Mouse (Mus musculus): ENCODE results near the gene Ttyh3. TPM values are rescaled to one million over a fixed set of nuclear protein-coding genes. Genes with fewer than 3 reads are reported as not detected.

The Ttyh3 gene
- total RNA-seq (2023): 10 to 100 TPM; 79.2 to 88.7 TPM

DNA sequence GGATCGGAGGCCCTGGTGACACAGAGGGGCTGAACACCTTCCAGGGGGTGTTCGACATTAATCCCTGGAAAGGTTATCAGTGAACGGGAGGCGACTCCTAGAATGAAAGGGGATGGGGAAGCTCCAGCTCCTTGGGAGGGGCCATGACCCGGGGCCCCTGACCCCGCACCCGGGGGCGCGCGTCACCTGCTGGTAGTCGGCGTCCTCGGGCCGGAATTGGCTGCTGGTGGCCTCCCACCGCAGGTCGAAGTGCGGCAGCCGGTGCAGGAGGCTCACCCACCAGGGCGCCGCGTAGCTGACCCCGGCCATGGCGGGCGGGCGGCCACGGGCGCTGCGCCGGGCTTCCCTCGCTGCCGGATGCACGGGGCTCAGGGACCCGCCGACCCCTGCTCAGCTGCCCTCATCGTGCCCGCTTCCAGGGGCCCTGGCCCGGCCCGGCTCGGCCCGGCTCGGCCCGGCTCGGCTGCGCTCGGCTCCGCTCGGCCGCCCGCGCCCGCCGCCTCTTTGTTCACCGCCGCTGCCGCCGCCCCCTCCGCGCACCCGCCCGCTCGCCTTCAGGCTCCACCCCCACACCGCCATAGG is at the start of gene Ttyh3:
Gene Ttyh3, minus strand, starts transcription at position 513 of the 582 bp plus-strand sequence.

DNA sequence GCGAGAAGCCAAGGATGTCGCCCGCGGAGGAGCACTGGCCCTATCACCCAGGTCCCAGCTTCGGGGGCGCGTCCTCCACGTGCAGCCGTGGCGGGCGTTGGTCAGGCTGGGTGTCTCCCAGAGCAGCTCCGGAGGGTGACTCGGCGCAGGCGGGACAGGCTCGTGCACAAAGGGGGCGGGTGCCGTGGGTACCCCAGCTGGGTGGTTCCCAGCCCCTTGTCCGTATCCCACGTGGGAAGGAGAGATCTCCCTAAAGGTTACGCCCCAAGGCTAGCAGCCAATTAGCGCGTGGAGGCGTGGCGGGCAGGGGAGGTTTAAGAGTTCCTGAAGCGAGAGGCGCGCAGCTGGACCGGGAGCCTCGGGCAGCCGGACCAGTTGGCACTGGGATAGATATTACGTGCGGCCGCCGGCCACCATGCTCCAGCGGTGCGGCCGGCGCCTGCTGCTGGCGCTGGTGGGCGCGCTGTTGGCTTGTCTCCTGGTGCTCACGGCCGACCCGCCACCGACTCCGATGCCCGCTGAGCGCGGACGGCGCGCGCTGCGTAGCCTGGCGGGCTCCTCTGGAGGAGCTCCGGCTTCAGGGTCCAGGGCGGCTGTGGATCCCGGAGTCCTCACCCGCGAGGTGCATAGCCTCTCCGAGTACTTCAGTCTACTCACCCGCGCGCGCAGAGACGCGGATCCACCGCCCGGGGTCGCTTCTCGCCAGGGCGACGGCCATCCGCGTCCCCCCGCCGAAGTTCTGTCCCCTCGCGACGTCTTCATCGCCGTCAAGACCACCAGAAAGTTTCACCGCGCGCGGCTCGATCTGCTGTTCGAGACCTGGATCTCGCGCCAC is 41.6 kb downstream of the Ttyh3 start, which contains the start of gene Lfng:
Gene Lfng, plus strand, starts transcription at position 320 of the 835 bp plus-strand sequence.

Other genes with a start within 250 kb of the Ttyh3 start
- 100 to 1,000 TPM; 129 to 131 TPM for gene Eif3b, start 229.7 kb downstream of the Ttyh3 start, total RNA-seq (2023)
- gene Gm4869, start 203.4 kb downstream of the Ttyh3 start, total RNA-seq (2023): not detected
- 10 to 100 TPM; 14.2 to 14.7 TPM for gene Chst12, start 143.5 kb downstream of the Ttyh3 start, total RNA-seq (2023)
- gene Grifin, start 84.0 kb downstream of the Ttyh3 start, total RNA-seq (2023): 1 to 10 TPM; 1.7 TPM
- gene Lfng, start 41.7 kb downstream of the Ttyh3 start, total RNA-seq (2023): 100 to 1,000 TPM; 202 to 249 TPM
- 10 to 100 TPM; 59.4 to 59.6 TPM for gene Iqce, start 53.3 kb upstream of the Ttyh3 start, total RNA-seq (2023)
- gene Brat1, start 56.0 kb upstream of the Ttyh3 start, total RNA-seq (2023): 10 to 100 TPM; 26.6 to 27.8 TPM
- 1 to 10 TPM; 4.1 to 4.8 TPM for gene Amz1, start 75.1 kb upstream of the Ttyh3 start, total RNA-seq (2023)
- gene Gna12, start 181.4 kb upstream of the Ttyh3 start, total RNA-seq (2023): 10 to 100 TPM; 15.9 to 18.2 TPM